Mouse (Mus musculus) heart, adult 2 months (tissue): ENCODE data around the gene Atp10a. TPM values are rescaled to one million over a fixed set of nuclear protein-coding genes. Genes with fewer than 3 reads are reported as not detected.

Experiments used
- DNase-seq, 2 experiments: peaks; one replicate each; pipeline ENCODE4 v3.0.0; 2021
- H3K27ac ChIP-seq: fragments of 200-600 bp; 2 replicates; pipeline ENCODE4 v1.8.1; 2022
- H3K27me3 ChIP-seq: fragments of 200-500 bp; 2 replicates; pipeline ENCODE4 v1.6.1; 2012; ENCODE audit warnings: mild to moderate bottlenecking, low read length, inconsistent platforms, mixed read lengths; ENCODE audit not compliant: control insufficient read depth, insufficient read depth
- H3K36me3 ChIP-seq: fragments of 200-500 bp; 2 replicates; pipeline ENCODE4 v1.6.1; 2012; ENCODE audit warnings: low read length, inconsistent platforms; ENCODE audit not compliant: control insufficient read depth, insufficient read depth
- H3K4me1 ChIP-seq: fragments of 200-500 bp; 2 replicates; pipeline ENCODE4 v1.6.1; 2011; ENCODE audit warnings: low read length; ENCODE audit not compliant: control insufficient read depth, insufficient read depth
- H3K4me3 ChIP-seq: fragments of 200-600 bp; 2 replicates; pipeline ENCODE4 v1.8.1; 2022
- H3K79me2 ChIP-seq: fragments of 200-500 bp; replicated peaks from 2 replicates; pipeline ENCODE4 v1.6.1; 2012; ENCODE audit warnings: mild to moderate bottlenecking, inconsistent platforms, low read length, moderate library complexity, mixed read lengths; ENCODE audit not compliant: control insufficient read depth, insufficient read depth
- H3K9ac ChIP-seq: fragments of 200-500 bp; 2 replicates; pipeline ENCODE4 v1.6.1; 2012; ENCODE audit warnings: low read depth, mild to moderate bottlenecking, control low read depth, inconsistent platforms, low read length, mixed read lengths
- CTCF ChIP-seq: fragments of 200-600 bp; IDR thresholded peaks from 2 replicates; pipeline ENCODE4 v1.8.1; 2022; ENCODE audit warnings: antibody characterized with exemption, mild to moderate bottlenecking, moderate library complexity
- EP300 ChIP-seq: fragments of 200-500 bp; IDR thresholded peaks from 2 replicates; pipeline ENCODE4 v1.6.1; 2011; ENCODE audit warnings: low read depth, low read length, control low read depth; ENCODE audit not compliant: insufficient read depth
- POLR2A ChIP-seq: fragments of 200-500 bp; IDR thresholded peaks from 2 replicates; pipeline ENCODE4 v1.6.1; 2011; ENCODE audit warnings: mild to moderate bottlenecking, low read depth, low read length, control low read depth; ENCODE audit not compliant: insufficient read depth
- WGBS: fragments of 180-500 bp; shearing (Covaris S2); methylation state at CpG from one replicate; pipeline ENCODE4 v1.1.7; 2018; 5-methylcytosine and 5-hydroxymethylcytosine counted together
- intact Hi-C: fragments of 180-260 bp; cut with DNase I; formaldehyde crosslinking; loops from one replicate; pipeline ENCODE4 v1.15.1; 2025
- polyA plus RNA-seq: library from polyadenylated mRNA; depleted of rRNA; stranded (reverse); fragments of >200 nt; gene quantifications from 2 replicates; pipeline ENCODE4 v1.2.3, GENCODE M21; 2012
- total RNA-seq, 2 experiments: library from RNA; stranded (reverse); gene quantifications; 2 replicates each; pipeline ENCODE4 v1.2.3; 2021

Gene Atp10a
- total and polyA plus RNA-seq, 3 experiments = 1.3 to 1.8 (median 1.5) TPM

DNA sequence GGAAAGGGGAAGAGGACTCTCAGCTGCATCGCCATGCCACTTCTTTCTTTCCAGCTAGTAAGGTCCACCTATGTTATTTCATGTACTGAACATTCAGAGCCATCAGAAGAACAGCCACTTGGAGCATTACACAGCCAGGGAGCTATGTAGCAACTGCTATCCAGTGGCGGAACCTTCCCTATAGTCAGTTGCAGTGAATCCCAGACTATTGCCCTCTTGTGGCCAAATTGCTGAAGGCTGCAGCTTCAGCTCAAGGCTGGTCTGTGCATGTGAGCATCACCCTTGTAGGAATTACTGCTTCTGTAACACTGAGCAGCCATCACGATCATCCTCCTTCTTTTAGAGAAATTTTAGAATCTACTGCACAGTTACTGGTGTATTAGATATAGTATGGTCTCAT, 114.3 kb downstream of the Atp10a start:
- DNase-seq = no peak
- intact Hi-C loops = loop anchor here (5.0 to 10.0 kb wide), 2 partner anchors 72 to 185 kb away; no protein-coding TSS in a partner anchor
- Histone ChIP-seq H3K4me1 (peaks cover 1% of the 10 kb centered on the region; the same call in 1 of the 2 replicates), H3K79me2 (no peaks in the 10 kb centered on the region), H3K9ac (no peak overlapping the region), H3K27ac (no peak overlapping the region), H3K36me3 (no peaks in the 10 kb centered on the region), H3K27me3 (no peaks in the 10 kb centered on the region), H3K4me3 (no peak overlapping the region)
- TF ChIP-seq EP300 (no peak), CTCF (peak; percentile 67)
- WGBS = 72% methylated on average over 3 of the region's 3 CpGs

DNA sequence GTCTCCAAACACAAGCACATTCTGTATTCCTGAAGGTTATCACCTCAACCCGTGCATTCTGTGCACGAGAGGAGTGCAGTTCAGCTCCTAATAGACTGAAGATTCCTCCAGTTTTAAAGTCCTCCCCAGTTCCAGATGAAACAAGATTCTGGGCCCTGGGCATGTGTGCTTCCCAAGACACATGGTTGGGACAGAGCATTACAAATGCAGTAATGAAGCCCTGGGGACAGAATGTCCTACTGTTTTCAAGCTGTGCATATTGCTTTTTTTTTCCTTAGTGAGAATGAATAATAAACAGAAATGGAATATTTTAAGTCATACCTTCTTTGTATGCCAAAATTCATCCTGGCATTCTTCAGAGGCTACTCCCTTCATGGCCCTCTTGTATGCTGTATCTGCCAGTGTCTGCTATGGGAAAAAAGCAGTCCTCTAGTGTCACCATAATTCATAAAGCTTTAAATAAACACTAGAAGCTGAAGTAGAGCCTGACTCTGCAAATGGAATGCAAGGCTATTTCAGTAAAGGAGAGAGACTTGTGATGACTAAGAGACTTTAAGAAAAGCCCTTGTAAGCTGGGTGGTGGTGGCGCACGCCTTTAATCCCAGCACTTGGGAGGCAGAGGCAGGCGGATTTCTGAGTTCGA, 116.2 kb downstream of the Atp10a start:
- Histone ChIP-seq H3K4me1 (no peaks in the 10 kb centered on the region), H3K4me3 (no peak overlapping the region), H3K27me3 (no peaks in the 10 kb centered on the region), H3K36me3 (no peaks in the 10 kb centered on the region), H3K9ac (no peak overlapping the region), H3K79me2 (no peaks in the 10 kb centered on the region), H3K27ac (no peak overlapping the region)
- intact Hi-C loops = loop anchor here (5.0 to 10.0 kb wide), 2 partner anchors 70 to 187 kb away; no protein-coding TSS in a partner anchor
- WGBS = 80% methylated on average over 6 of the region's 6 CpGs
- no peak for TF ChIP-seq POLR2A
- no peak for TF ChIP-seq CTCF
- TF ChIP-seq EP300 = no peak
- DNase-seq = peak in 1 of 2 experiments; percentile 21

DNA sequence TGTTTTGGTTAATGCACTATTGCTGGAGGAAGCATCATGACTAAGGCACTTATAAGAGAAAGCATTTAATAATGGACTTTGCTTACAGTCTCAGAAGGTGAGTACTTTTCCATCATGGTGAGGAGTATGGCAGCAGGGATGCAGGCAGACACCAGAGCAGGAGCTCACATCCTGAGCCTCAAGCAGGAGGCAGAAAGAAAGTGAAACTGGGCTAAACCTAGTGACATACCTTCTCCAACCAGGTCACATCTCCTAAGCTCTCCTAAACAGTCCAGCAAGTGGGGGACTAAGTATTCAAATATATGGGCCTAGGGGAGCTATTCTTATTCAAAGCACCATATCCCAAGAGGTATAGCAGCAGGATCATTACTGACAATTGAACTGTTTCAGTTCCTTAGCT, 123.2 kb downstream of the Atp10a start:
- H3K27ac ChIP-seq = no peak overlapping the region
- no peaks in the 10 kb centered on the region for H3K79me2 ChIP-seq
- no peaks in the 10 kb centered on the region for H3K27me3 ChIP-seq
- H3K4me3 ChIP-seq = no peak overlapping the region
- no peaks in the 10 kb centered on the region for H3K4me1 ChIP-seq
- intact Hi-C loops = loop anchor here (10.0 kb wide), 1 partner anchor 194 kb away; no protein-coding TSS in a partner anchor
- no peak for DNase-seq
- H3K9ac ChIP-seq = no peak overlapping the region
- no peak for TF ChIP-seq POLR2A
- TF ChIP-seq EP300 = no peak
- TF ChIP-seq CTCF = no peak
- H3K36me3 ChIP-seq = no peaks in the 10 kb centered on the region

DNA sequence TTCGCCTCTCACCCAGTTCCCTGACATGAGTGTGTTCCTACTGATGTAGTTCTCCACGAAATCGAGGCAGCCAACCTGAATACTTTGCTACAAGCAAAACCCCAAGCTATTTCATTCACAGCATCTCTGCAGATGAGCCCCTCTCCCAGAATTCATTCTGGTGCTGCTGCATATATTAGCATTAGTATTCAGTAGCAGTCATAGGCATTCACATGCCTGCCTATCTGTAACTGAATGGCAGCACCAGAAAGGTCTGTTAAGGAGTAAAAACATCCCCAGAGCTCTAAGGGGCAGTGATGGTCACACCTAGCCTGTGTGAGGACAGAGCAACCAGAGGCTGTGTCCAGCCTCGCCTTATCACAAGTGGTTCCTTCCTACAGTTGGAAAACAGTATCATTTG, 131.0 kb downstream of the Atp10a start:
- peaks cover 2% of the 10 kb centered on the region for H3K4me1 ChIP-seq
- WGBS = 89% methylated on average over 4 of the region's 4 CpGs
- no peaks in the 10 kb centered on the region for H3K27me3 ChIP-seq
- no peak overlapping the region for H3K27ac ChIP-seq
- intact Hi-C loops = loop anchor here (5.0 kb wide), 1 partner anchor 55 kb away; no protein-coding TSS in a partner anchor
- H3K4me3 ChIP-seq = no peak overlapping the region
- TF ChIP-seq EP300 (no peak), CTCF (no peak), POLR2A (no peak)
- DNase-seq = no peak
- no peaks in the 10 kb centered on the region for H3K79me2 ChIP-seq
- no peaks in the 10 kb centered on the region for H3K36me3 ChIP-seq
- H3K9ac ChIP-seq = no peak overlapping the region

DNA sequence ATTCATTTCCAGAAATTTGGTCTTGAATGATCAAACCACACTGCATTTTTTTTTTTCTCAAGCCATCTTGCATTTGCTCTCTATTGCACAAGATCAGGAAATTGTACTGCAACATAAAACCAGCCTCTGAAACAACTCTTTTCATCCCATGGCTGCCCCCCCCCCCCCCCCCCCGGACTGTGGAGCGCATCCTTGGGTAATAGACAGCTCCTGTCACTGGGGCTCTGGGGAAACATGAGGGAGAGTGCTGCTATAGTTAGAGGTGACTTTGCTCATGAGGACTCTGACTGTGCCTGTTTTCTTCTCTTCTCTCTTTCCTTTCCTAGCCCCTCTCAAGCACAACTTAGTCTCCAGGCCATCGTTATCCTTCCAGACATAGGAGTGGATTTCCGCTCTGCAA, 131.6 kb downstream of the Atp10a start:
- 35% methylated on average over 3 of the region's 4 CpGs for WGBS
- no peak overlapping the region for H3K9ac ChIP-seq
- intact Hi-C loops = loop anchor here (5.0 kb wide), 1 partner anchor 55 kb away; no protein-coding TSS in a partner anchor

More for the DNA sequence above, 131.6 kb downstream of the Atp10a start:
- TF ChIP-seq POLR2A = no peak
- no peak for TF ChIP-seq CTCF
- TF ChIP-seq EP300 = no peak
- DNase-seq = no peak
- Histone ChIP-seq H3K79me2 (no peaks in the 10 kb centered on the region), H3K27ac (no peak overlapping the region; the same call in 1 of the 2 replicates), H3K4me3 (no peak overlapping the region), H3K36me3 (no peaks in the 10 kb centered on the region), H3K27me3 (no peaks in the 10 kb centered on the region), H3K4me1 (peaks cover 2% of the 10 kb centered on the region)
